Mouse (Mus musculus) frontal cortex, postnatal 14 days (tissue): ENCODE measurements around the gene Olfr862.

Experiments used
- DNase-seq, 2 experiments: peaks; one replicate each; pipeline ENCODE4 v3.0.0; 2022; ENCODE audit warnings: low spot score in 2 of 2

Gene Olfr862

GRCm38 (mm10) chr9:19887904-19888303 lies at the start of gene Olfr862:
Gene Olfr862, minus strand, starts transcription at chr9:19888004.
- DNase-seq: no peak

- no peak for DNase-seq
Observed at GRCm38 (mm10) chr9:19916565-19916964, 28.8 kb upstream of the Olfr862 start, which contains the start of gene Olfr77. Gene Olfr77, plus strand, starts transcription at chr9:19916865.

GRCm38 (mm10) chr9:19911170-19911569 lies 23.4 kb upstream of the Olfr862 start:
- DNase-seq: no peak

GRCm38 (mm10) chr9:19849647-19850046 lies 38.2 kb downstream of the Olfr862 start, which contains the start of gene Olfr860:
Gene Olfr860, minus strand, starts transcription at chr9:19849747.
- no peak for DNase-seq
